Mouse (Mus musculus) liver, embryonic 13.5 days (tissue): Measurements from ENCODE around the gene Cdk5r1. TPM values are rescaled to one million over a fixed set of nuclear protein-coding genes. Genes with fewer than 3 reads are reported as not detected.

Source experiments
- ATAC-seq: fragments of 200-750 bp; cut with Nextera tagmentation; 2 replicates; pipeline ENCODE4 v1.8.0; 2017; ENCODE audit warnings: low read depth, mild to moderate bottlenecking, moderate number of reproducible peaks, moderate library complexity
- DNase-seq: peaks from one replicate; pipeline ENCODE4 v3.0.0; 2022
- H3K27ac ChIP-seq: fragments of 300-500 bp; sonication (generic); 2 replicates; pipeline ENCODE4 v1.5.1; 2015; ENCODE audit warnings: moderate library complexity, mild to moderate bottlenecking, inconsistent platforms
- H3K27me3 ChIP-seq: fragments of 300-500 bp; sonication (generic); 2 replicates; pipeline ENCODE4 v1.6.1; 2015; ENCODE audit warnings: mild to moderate bottlenecking, inconsistent platforms
- H3K36me3 ChIP-seq: fragments of 300-500 bp; sonication (generic); 2 replicates; pipeline ENCODE4 v1.6.1; 2015; ENCODE audit warnings: mild to moderate bottlenecking, inconsistent platforms
- H3K4me1 ChIP-seq: fragments of 300-500 bp; sonication (generic); replicated peaks from 2 replicates; pipeline ENCODE4 v1.6.1; 2015; ENCODE audit warnings: inconsistent platforms
- H3K4me2 ChIP-seq: fragments of 300-500 bp; sonication (generic); 2 replicates; pipeline ENCODE4 v1.6.1; 2015; ENCODE audit warnings: inconsistent platforms, mild to moderate bottlenecking, moderate library complexity
- H3K4me3 ChIP-seq: fragments of 300-500 bp; sonication (generic); replicated peaks from 2 replicates; pipeline ENCODE4 v1.5.1; 2015; ENCODE audit warnings: mild to moderate bottlenecking, inconsistent platforms
- H3K9ac ChIP-seq: fragments of 300-500 bp; sonication (generic); 2 replicates; pipeline ENCODE4 v1.6.1; 2015; ENCODE audit warnings: mild to moderate bottlenecking, inconsistent platforms
- H3K9me3 ChIP-seq: fragments of 300-500 bp; sonication (generic); replicated peaks from 2 replicates; pipeline ENCODE4 v1.6.1; 2016; ENCODE audit warnings: inconsistent platforms
- WGBS: fragments of 180-500 bp; shearing (Covaris S2); methylation state at CpG from one replicate; pipeline ENCODE4 v1.1.7; 2015; ENCODE audit not compliant: insufficient replicate concordance; 5-methylcytosine and 5-hydroxymethylcytosine counted together
- polyA plus RNA-seq: library from polyadenylated mRNA; unstranded; fragments of >200 nt; fragmentation: Nextera tagmentation; extraction: Ambion mirVana; gene quantifications from 2 replicates; pipeline ENCODE4 v1.2.1, GENCODE M21; 2015

Cdk5r1 gene
- polyA plus RNA-seq, 1 experiment from 2014 or later: 0.41 TPM

GRCm38 (mm10) chr11:80524213-80524612 is 47.4 kb downstream of the Cdk5r1 start:
- DNase-seq (no peak), ATAC-seq (no peak)

GRCm38 (mm10) chr11:80527697-80528096 is 50.9 kb downstream of the Cdk5r1 start:
- H3K27me3 ChIP-seq: no peaks in the 10 kb centered on the region
- DNase-seq (no peak), ATAC-seq (no peak)
- no peak overlapping the region for H3K4me3 ChIP-seq
- no peaks in the 10 kb centered on the region for H3K9me3 ChIP-seq
- no peaks in the 10 kb centered on the region for H3K36me3 ChIP-seq
- H3K4me2 ChIP-seq: no peak overlapping the region
- H3K27ac ChIP-seq: no peak overlapping the region
- no peak overlapping the region for H3K9ac ChIP-seq
- H3K4me1 ChIP-seq: peaks cover 11% of the 10 kb centered on the region; the same call in 1 of the 2 replicates

More at GRCm38 (mm10) chr11:80524213-80524612, 47.4 kb downstream of the Cdk5r1 start:
- H3K27me3 ChIP-seq: no peaks in the 10 kb centered on the region
- no peak overlapping the region for H3K4me3 ChIP-seq
- no peak overlapping the region; the same call in 1 of the 2 replicates for H3K27ac ChIP-seq
- H3K9ac ChIP-seq: no peak overlapping the region
- H3K9me3 ChIP-seq: no peaks in the 10 kb centered on the region
- no peaks in the 10 kb centered on the region for H3K36me3 ChIP-seq
- H3K4me2 ChIP-seq: no peak overlapping the region
- peaks cover 11% of the 10 kb centered on the region; the same call in 1 of the 2 replicates for H3K4me1 ChIP-seq
- 45% methylated on average over 5 of the region's 5 CpGs for WGBS

GRCm38 (mm10) chr11:80529149-80529548 is 52.3 kb downstream of the Cdk5r1 start:
- Histone ChIP-seq H3K4me1 (no peaks in the 10 kb centered on the region), H3K9ac (no peak overlapping the region), H3K36me3 (no peaks in the 10 kb centered on the region), H3K27me3 (no peaks in the 10 kb centered on the region), H3K4me2 (no peak overlapping the region), H3K9me3 (no peaks in the 10 kb centered on the region), H3K27ac (no peak overlapping the region), H3K4me3 (no peak overlapping the region)
- no peak for ATAC-seq
- WGBS: 73% methylated on average over 8 of the region's 8 CpGs
- no peak for DNase-seq

Other genes starting within 250 kb of the Cdk5r1 start
- 0.08 and 0.12 TPM in 2 replicates for gene Rhbdl3, start 176.1 kb upstream of the Cdk5r1 start, polyA plus RNA-seq
- 6.9 and 8.1 TPM in 2 replicates for gene 5730455P16Rik, start 99.0 kb upstream of the Cdk5r1 start, polyA plus RNA-seq
- 102 and 131 TPM in 2 replicates for gene Zfp207, start 93.7 kb upstream of the Cdk5r1 start, polyA plus RNA-seq
- 218 and 238 TPM in 2 replicates for gene Psmd11, start 48.4 kb upstream of the Cdk5r1 start, polyA plus RNA-seq